Mouse (Mus musculus): ENCODE data around the gene Rnf220. TPM values are rescaled to one million over a fixed set of nuclear protein-coding genes. Genes with fewer than 3 reads are reported as not detected.

Rnf220 gene
- total RNA-seq, 4 experiments from 2014 or later: 95.3 to 135 (median 115) TPM

Other genes with a start within 250 kb of the Rnf220 start
- 100 to 1,000 TPM in 1 of 4 experiments, 10 to 100 TPM in 3; 52.4 to 103 (median 74.9) TPM for gene Tmem53, start 245.1 kb downstream of the Rnf220 start, total RNA-seq (2022)
- gene Armh1, start 244.9 kb downstream of the Rnf220 start, total RNA-seq (2022): 1 to 10 TPM; 2.6 to 3.7 (median 3.0) TPM
- 100 to 1,000 TPM in 1 of 4 experiments, 10 to 100 TPM in 3; 73.0 to 105 (median 81.5) TPM for gene Eri3, start 53.3 kb upstream of the Rnf220 start, total RNA-seq (2022)
- gene Dmap1, start 185.2 kb upstream of the Rnf220 start, total RNA-seq (2022): 10 to 100 TPM; 22.3 to 35.4 (median 31.1) TPM
- gene Gm12845, start 227.4 kb upstream of the Rnf220 start, total RNA-seq (2022): not detected

Measured in adrenal gland, adult 8-10 months (tissue).